Mouse (Mus musculus): ENCODE measurements around the gene Zfp966. TPM values are rescaled to one million over a fixed set of nuclear protein-coding genes. Genes with fewer than 3 reads are reported as not detected.
"Not testable (repeated sequence)": the region's sequence is repeated elsewhere in the genome, so short reads cannot be mapped to it uniquely, and the experiment has no call there.

The Zfp966 gene
- polyA plus RNA-seq (2012; ENCODE audit: insufficient read depth, low replicate concordance), result not detected in 2 replicates

DNA sequence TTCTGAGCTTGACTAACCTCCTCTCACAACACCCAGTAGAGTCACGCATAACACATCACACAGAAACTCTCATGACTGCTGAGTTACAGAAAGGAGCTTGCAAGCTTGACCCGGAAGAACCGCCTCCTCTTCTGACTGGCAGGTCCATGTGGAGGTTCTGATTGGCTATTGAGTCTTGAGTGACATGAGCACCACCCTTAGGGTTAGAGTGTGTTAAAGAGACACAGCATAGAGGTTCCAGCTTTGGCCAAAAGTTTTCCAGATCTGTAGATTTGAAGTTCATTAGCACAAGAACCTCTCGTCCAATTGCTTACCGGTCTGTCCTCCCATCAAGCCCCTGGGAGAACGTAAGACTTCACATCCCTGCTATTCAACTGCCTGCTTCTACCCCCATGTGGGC, at the start of gene Zfp966:
Zfp966 (minus strand) TSS at position 101 of the 400 bp plus-strand sequence.
- H3K4me1 ChIP-seq; H3K36me3 ChIP-seq (replicated peaks; ENCODE audit: low read length); H3K27me3 ChIP-seq (replicated peaks); H3K4me3 ChIP-seq (replicated peaks); H3K9me3 ChIP-seq: not testable (repeated sequence)

DNA sequence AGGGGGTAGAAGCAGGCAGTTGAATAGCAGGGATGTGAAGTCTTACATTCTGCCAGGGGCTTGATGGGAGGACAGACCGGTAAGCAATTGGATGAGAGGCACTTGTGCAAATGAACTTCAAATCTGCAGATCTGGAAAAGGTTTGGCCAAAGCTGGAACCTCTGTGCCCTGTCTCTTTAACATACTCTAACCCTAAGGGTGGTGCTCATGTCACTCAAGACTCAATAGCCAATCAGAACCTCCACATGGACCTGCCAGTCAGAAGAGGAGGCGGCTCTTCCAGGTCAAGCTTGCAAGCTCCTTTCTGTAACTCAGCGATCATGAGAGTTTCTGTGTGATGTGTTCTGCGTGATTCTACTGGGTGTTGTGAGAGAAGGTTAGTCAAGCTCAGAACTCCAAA, 34.1 kb upstream of the Zfp966 start, which contains the start of gene Gm2026:
Gm2026 (plus strand) TSS at position 301 of the 400 bp plus-strand sequence.
- not testable (repeated sequence) for H3K36me3 ChIP-seq (replicated peaks; ENCODE audit: low read length); H3K27me3 ChIP-seq (replicated peaks); H3K9me3 ChIP-seq; H3K4me3 ChIP-seq (replicated peaks); H3K4me1 ChIP-seq

DNA sequence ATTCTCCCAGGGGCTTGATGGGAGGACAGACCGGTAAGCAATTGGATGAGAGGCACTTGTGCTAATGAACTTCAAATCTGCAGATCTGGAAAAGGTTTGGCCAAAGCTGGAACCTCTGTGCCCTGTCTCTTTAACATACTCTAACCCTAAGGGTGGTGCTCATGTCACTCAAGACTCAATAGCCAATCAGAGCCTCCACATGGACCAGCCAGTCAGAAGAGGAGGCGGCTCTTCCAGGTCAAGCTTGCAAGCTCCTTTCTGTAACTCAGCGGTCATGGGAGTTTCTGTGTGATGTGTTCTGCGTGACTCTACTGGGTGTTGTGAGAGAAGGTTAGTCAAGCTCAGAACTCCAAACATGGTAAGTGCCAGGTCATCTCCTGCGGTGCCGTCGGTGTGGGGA, 61.9 kb downstream of the Zfp966 start, which contains the start of gene Gm6710:
Gm6710 (plus strand) TSS at position 196 of the 400 bp plus-strand sequence.
- H3K4me1 ChIP-seq; H3K27me3 ChIP-seq (replicated peaks); H3K36me3 ChIP-seq (replicated peaks; ENCODE audit: low read length); H3K9me3 ChIP-seq; H3K4me3 ChIP-seq (replicated peaks): not testable (repeated sequence)

Other genes starting within 250 kb of the Zfp966 start
- gene Zfp969, start 227.5 kb downstream of the Zfp966 start, polyA plus RNA-seq (2012; ENCODE audit: insufficient read depth, low replicate concordance), result not detected in 2 replicates
- not detected in 2 replicates for gene Gm2007, start 189.6 kb downstream of the Zfp966 start, polyA plus RNA-seq (2012; ENCODE audit: insufficient read depth, low replicate concordance)
- gene Gm14288, start 130.0 kb downstream of the Zfp966 start, polyA plus RNA-seq (2012; ENCODE audit: insufficient read depth, low replicate concordance), result not detected in 2 replicates
- gene Gm6710, start 61.9 kb downstream of the Zfp966 start, polyA plus RNA-seq (2012; ENCODE audit: insufficient read depth, low replicate concordance), result not detected in 2 replicates
- gene Gm2026, start 34.2 kb upstream of the Zfp966 start, polyA plus RNA-seq (2012; ENCODE audit: insufficient read depth, low replicate concordance), result not detected in 2 replicates
- not detected in 2 replicates for gene Gm2004, start 218.7 kb upstream of the Zfp966 start, polyA plus RNA-seq (2012; ENCODE audit: insufficient read depth, low replicate concordance)

Measured in megakaryocyte, embryonic 14.5 days (primary cell).